Mouse (Mus musculus) intestine, embryonic 15.5 days (tissue): ENCODE results near the gene Gfm2. TPM values are rescaled to one million over a fixed set of nuclear protein-coding genes. Genes with fewer than 3 reads are reported as not detected.
A peak's percentile ranks its signal among the peaks of the same experiment; 100 is the strongest.

Experiments
- ATAC-seq: fragments of 200-750 bp; cut with Nextera tagmentation; 2 replicates; pipeline ENCODE4 v1.8.0; 2017; ENCODE audit warnings: moderate TSS enrichment, moderate library complexity
- H3K27ac ChIP-seq: fragments of 300-500 bp; sonication (generic); 2 replicates; pipeline ENCODE4 v1.5.1; 2015; ENCODE audit warnings: mild to moderate bottlenecking, inconsistent platforms
- H3K27me3 ChIP-seq: fragments of 300-500 bp; sonication (generic); replicated peaks from 2 replicates; pipeline ENCODE4 v1.6.1; 2015; ENCODE audit warnings: inconsistent platforms
- H3K36me3 ChIP-seq: fragments of 300-500 bp; sonication (generic); 2 replicates; pipeline ENCODE4 v1.6.1; 2015; ENCODE audit warnings: inconsistent platforms
- H3K4me1 ChIP-seq: fragments of 300-500 bp; sonication (generic); replicated peaks from 2 replicates; pipeline ENCODE4 v1.6.1; 2015; ENCODE audit warnings: inconsistent platforms
- H3K4me2 ChIP-seq: fragments of 300-500 bp; sonication (generic); replicated peaks from 2 replicates; pipeline ENCODE4 v1.6.1; 2015; ENCODE audit warnings: mild to moderate bottlenecking, inconsistent platforms
- H3K4me3 ChIP-seq: fragments of 300-500 bp; sonication (generic); replicated peaks from 2 replicates; pipeline ENCODE4 v1.5.1; 2015; ENCODE audit warnings: inconsistent platforms
- H3K9ac ChIP-seq: fragments of 300-500 bp; sonication (generic); 2 replicates; pipeline ENCODE4 v1.6.1; 2015; ENCODE audit warnings: inconsistent platforms
- H3K9me3 ChIP-seq: fragments of 300-500 bp; sonication (generic); 2 replicates; pipeline ENCODE4 v1.6.1; 2016; ENCODE audit warnings: inconsistent platforms
- WGBS: fragments of 180-500 bp; shearing (Covaris S2); methylation state at CpG from one replicate; pipeline ENCODE4 v1.1.7; 2015; 5-methylcytosine and 5-hydroxymethylcytosine counted together
- polyA plus RNA-seq: library from polyadenylated mRNA; unstranded; fragments of >200 nt; fragmentation: Nextera tagmentation; extraction: Ambion mirVana; gene quantifications from 2 replicates; pipeline ENCODE4 v1.2.1, GENCODE M21; 2015

The Gfm2 gene
- polyA plus RNA-seq, 1 experiment from 2014 or later: 35.7 TPM

- no peak for ATAC-seq
- Histone ChIP-seq H3K9ac (no peak overlapping the region), H3K4me2 (0 out of 2 replicates have a peak overlapping the region, but pooled peaks have one; percentile 94), H3K9me3 (no peaks in the 10 kb centered on the region), H3K4me3 (no peak overlapping the region), H3K27me3 (no peaks in the 10 kb centered on the region), H3K4me1 (no peaks in the 10 kb centered on the region), H3K27ac (no peak overlapping the region), H3K36me3 (no peaks in the 10 kb centered on the region)
- WGBS: 74% methylated on average over 12 of the region's 12 CpGs
These were observed 58.6 kb downstream of the Gfm2 start for GRCm38 (mm10) chr13:97196186-97196924.

- Histone ChIP-seq H3K9ac (no peak overlapping the region), H3K36me3 (no peaks in the 10 kb centered on the region), H3K4me1 (no peaks in the 10 kb centered on the region), H3K27me3 (no peaks in the 10 kb centered on the region), H3K4me2 (peak overlapping the region; percentile 94; the same call in 1 of the 2 replicates), H3K27ac (no peak overlapping the region), H3K4me3 (no peak overlapping the region), H3K9me3 (no peaks in the 10 kb centered on the region)
- WGBS: 73% methylated on average over 2 of the region's 2 CpGs
- ATAC-seq: no peak
These were observed 59.1 kb downstream of the Gfm2 start for GRCm38 (mm10) chr13:97196925-97197218.

DNA sequence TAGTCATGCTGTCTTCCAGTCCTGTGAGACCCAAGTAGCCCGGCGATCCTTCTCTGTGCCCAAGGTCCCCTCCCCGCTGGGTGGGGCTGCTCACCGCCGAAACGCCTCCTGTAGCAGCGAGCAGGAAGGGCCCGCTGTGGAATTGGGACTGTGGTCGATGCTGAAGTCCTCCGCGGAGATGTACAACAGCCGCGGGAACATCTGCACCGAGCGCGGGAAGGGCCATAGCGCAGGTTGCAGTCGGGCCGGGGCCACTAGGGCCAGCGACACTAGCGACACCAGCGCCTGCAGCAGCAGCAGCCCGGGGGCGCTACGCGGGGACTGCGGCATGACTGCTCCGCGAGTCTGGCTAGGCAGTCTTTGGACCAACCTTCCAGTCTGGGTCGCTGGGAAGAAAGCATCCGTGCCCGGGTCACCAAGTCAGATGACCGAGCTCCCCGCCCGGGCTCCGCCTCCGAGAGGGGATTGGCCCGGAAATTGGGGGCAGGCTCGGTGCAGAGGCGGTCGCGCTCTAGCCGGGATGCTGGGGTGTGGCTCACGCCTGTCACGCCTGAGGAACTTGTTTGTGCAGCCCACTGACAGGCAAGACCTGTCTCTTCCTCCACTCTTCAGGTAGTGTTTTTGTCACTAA, 60.3 kb downstream of the Gfm2 start, which contains the start of gene Hexb:
Hexb (minus strand) TSS at position 426 of the 631 bp plus-strand sequence.
- no peaks in the 10 kb centered on the region for H3K4me1 ChIP-seq
- no peaks in the 10 kb centered on the region for H3K36me3 ChIP-seq
- H3K9me3 ChIP-seq: no peaks in the 10 kb centered on the region
- peak within 1 kb of the TSS; percentile 82 for H3K4me3 ChIP-seq
- peak; percentile 98 for ATAC-seq
- WGBS: under 1% methylated on average over 45 of the region's 45 CpGs
- peak within 1 kb of the TSS; percentile 94 for H3K4me2 ChIP-seq
- peak within 1 kb of the TSS; percentile 91 for H3K27ac ChIP-seq
- H3K9ac ChIP-seq: peak within 1 kb of the TSS; percentile 72
- no peaks in the 10 kb centered on the region for H3K27me3 ChIP-seq

GRCm38 (mm10) chr13:97199123-97199522, 61.4 kb downstream of the Gfm2 start:
- no peaks in the 10 kb centered on the region for H3K27me3 ChIP-seq
- WGBS: 84% methylated on average over 2 of the region's 2 CpGs
- H3K9me3 ChIP-seq: no peaks in the 10 kb centered on the region
- no peaks in the 10 kb centered on the region for H3K36me3 ChIP-seq
- no peaks in the 10 kb centered on the region for H3K4me1 ChIP-seq
- H3K4me3 ChIP-seq: no peak overlapping the region
- H3K9ac ChIP-seq: no peak overlapping the region
- H3K4me2 ChIP-seq: no peak overlapping the region
- no peak overlapping the region for H3K27ac ChIP-seq
- ATAC-seq: no peak

GRCm38 (mm10) chr13:97201076-97201475, 63.3 kb downstream of the Gfm2 start:
- Histone ChIP-seq H3K4me1 (no peaks in the 10 kb centered on the region), H3K9me3 (no peaks in the 10 kb centered on the region), H3K4me2 (no peak overlapping the region), H3K27ac (no peak overlapping the region), H3K36me3 (no peaks in the 10 kb centered on the region), H3K9ac (no peak overlapping the region), H3K27me3 (no peaks in the 10 kb centered on the region), H3K4me3 (no peak overlapping the region)
- 42% methylated on average over 7 of the region's 7 CpGs for WGBS
- no peak for ATAC-seq

DNA sequence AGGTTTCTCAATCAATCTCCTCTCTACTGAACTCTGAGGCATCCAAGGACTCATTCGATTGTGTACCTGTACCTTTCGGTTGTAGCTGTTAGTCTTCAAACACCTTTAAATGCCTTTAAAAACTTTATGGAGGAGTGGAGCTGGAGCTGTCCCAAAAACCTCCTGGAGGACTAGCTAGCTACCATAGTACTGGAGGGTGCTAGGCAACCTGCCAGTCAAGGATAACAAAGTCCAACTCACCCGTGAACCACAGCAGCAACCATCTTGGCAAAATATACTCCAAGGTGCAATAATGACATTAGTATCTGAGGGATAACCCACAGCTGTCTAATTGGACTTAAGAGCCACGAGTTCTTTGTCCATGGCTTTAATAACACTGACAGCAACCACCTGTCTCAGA, 64.2 kb downstream of the Gfm2 start:
- ATAC-seq: no peak
- Histone ChIP-seq H3K36me3 (no peaks in the 10 kb centered on the region), H3K27me3 (no peaks in the 10 kb centered on the region), H3K4me1 (no peaks in the 10 kb centered on the region), H3K9me3 (no peaks in the 10 kb centered on the region), H3K4me2 (no peak overlapping the region), H3K4me3 (no peak overlapping the region), H3K9ac (no peak overlapping the region), H3K27ac (no peak overlapping the region)
- WGBS: 70% methylated on average over 4 of the region's 4 CpGs

GRCm38 (mm10) chr13:97205052-97205701, 67.4 kb downstream of the Gfm2 start:
- Histone ChIP-seq H3K4me1 (peaks cover 7% of the 10 kb centered on the region), H3K27me3 (no peaks in the 10 kb centered on the region), H3K9me3 (no peaks in the 10 kb centered on the region), H3K4me3 (peak overlapping the region; percentile 37), H3K27ac (peak overlapping the region; percentile 75), H3K36me3 (no peaks in the 10 kb centered on the region), H3K4me2 (peak overlapping the region; percentile 74), H3K9ac (peak overlapping the region; percentile 33; the same call in 1 of the 2 replicates)
- peak; percentile 90 for ATAC-seq
- 7% methylated on average over 18 of the region's 18 CpGs for WGBS

DNA sequence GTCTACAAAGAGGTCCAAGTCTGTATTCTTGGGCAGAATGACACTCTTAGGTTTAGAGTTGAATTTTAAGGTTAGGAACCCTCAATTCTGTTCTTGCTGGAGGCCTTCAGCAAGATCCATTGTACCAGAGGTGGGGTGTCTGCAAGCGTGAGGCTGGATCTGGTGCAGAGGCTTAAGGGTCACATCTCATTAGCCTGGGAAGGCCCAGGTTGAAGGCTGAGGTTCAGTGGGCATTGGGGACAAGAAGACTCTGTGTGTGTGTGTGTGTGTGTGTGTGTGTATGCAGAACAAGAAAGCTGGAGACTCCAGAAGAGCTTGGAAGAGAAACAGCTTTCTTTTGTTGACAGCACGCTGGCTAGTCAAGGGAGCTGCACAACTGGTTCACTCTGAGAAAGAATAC, 68.3 kb downstream of the Gfm2 start:
- no peaks in the 10 kb centered on the region for H3K9me3 ChIP-seq
- H3K4me3 ChIP-seq: no peak overlapping the region
- H3K36me3 ChIP-seq: no peaks in the 10 kb centered on the region
- peaks cover 7% of the 10 kb centered on the region for H3K4me1 ChIP-seq
- no peak overlapping the region for H3K9ac ChIP-seq
- H3K27me3 ChIP-seq: no peaks in the 10 kb centered on the region
- no peak for ATAC-seq
- no peak overlapping the region for H3K27ac ChIP-seq
- WGBS: 91% methylated on average over 2 of the region's 2 CpGs
- H3K4me2 ChIP-seq: no peak overlapping the region

GRCm38 (mm10) chr13:97207472-97208111, 69.9 kb downstream of the Gfm2 start:
- WGBS: 71% methylated on average over 7 of the region's 7 CpGs
- Histone ChIP-seq H3K4me3 (no peak overlapping the region), H3K4me1 (peaks cover 7% of the 10 kb centered on the region), H3K27me3 (no peaks in the 10 kb centered on the region), H3K9me3 (no peaks in the 10 kb centered on the region), H3K27ac (no peak overlapping the region), H3K36me3 (no peaks in the 10 kb centered on the region), H3K9ac (no peak overlapping the region), H3K4me2 (no peak overlapping the region)
- ATAC-seq: no peak

GRCm38 (mm10) chr13:97208112-97208478, 70.4 kb downstream of the Gfm2 start:
- no peak overlapping the region for H3K27ac ChIP-seq
- H3K4me3 ChIP-seq: no peak overlapping the region
- WGBS: 45% methylated on average over 7 of the region's 7 CpGs
- H3K9me3 ChIP-seq: no peaks in the 10 kb centered on the region
- no peaks in the 10 kb centered on the region for H3K27me3 ChIP-seq
- H3K4me1 ChIP-seq: peaks cover 7% of the 10 kb centered on the region
- no peaks in the 10 kb centered on the region for H3K36me3 ChIP-seq
- H3K4me2 ChIP-seq: no peak overlapping the region
- ATAC-seq: 0 out of 2 replicates have a peak, but pooled peaks have one; percentile 21
- no peak overlapping the region for H3K9ac ChIP-seq

GRCm38 (mm10) chr13:97208500-97209010, 70.8 kb downstream of the Gfm2 start:
- no peak overlapping the region for H3K9ac ChIP-seq
- no peak overlapping the region for H3K4me2 ChIP-seq
- 59% methylated on average over 3 of the region's 3 CpGs for WGBS
- H3K36me3 ChIP-seq: no peaks in the 10 kb centered on the region
- no peaks in the 10 kb centered on the region for H3K27me3 ChIP-seq
- H3K9me3 ChIP-seq: no peaks in the 10 kb centered on the region
- peaks cover 7% of the 10 kb centered on the region for H3K4me1 ChIP-seq
- no peak overlapping the region for H3K4me3 ChIP-seq
- no peak overlapping the region for H3K27ac ChIP-seq
- ATAC-seq: no peak

GRCm38 (mm10) chr13:97214583-97215268, 77.0 kb downstream of the Gfm2 start:
- WGBS: 67% methylated on average over 3 of the region's 3 CpGs
- ATAC-seq: no peak
- H3K36me3 ChIP-seq: no peaks in the 10 kb centered on the region
- H3K27me3 ChIP-seq: no peaks in the 10 kb centered on the region
- H3K27ac ChIP-seq: no peak overlapping the region
- H3K4me1 ChIP-seq: no peaks in the 10 kb centered on the region
- no peaks in the 10 kb centered on the region for H3K9me3 ChIP-seq
- H3K4me2 ChIP-seq: no peak overlapping the region
- H3K9ac ChIP-seq: no peak overlapping the region
- H3K4me3 ChIP-seq: no peak overlapping the region
